Mouse (Mus musculus): ENCODE measurements around the gene Ugt1a8.
A peak's percentile ranks its signal among the peaks of the same experiment; 100 is the strongest.
"Not testable (repeated sequence)": the region's sequence is repeated elsewhere in the genome, so short reads cannot be mapped to it uniquely, and the experiment has no call there.

Gene Ugt1a8

DNA sequence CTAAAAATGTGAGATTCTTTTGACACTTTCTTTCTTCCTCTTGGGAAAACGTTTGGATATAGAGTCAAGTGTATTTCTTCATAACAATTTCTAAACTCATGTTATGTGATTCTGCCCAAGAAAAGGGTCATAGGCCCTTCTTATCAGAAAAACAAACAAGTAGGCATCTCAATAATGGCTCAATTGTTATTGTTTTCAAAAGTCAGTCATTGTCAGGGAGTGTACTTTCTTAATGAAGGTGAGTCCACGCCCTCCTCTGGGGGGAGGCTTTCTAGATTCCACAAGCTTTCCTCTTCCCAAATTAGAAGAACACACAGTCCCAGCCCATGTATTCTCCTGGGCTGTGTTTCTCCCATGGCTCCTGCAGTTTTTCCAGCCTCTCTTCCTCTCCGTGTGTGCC lies at the start of gene Ugt1a8:
Gene Ugt1a8 (plus strand): TSS at position 301 of the 400 bp plus-strand sequence.
- DNase-seq (ENCODE audit: extremely low spot score, low read depth, low spot score), result no peak

- DNase-seq (ENCODE audit: extremely low spot score, low read depth, low spot score), result not testable (repeated sequence)
These were observed 44.6 kb upstream of the Ugt1a8 start for GRCm38 (mm10) chr1:88043044-88043443.

DNA sequence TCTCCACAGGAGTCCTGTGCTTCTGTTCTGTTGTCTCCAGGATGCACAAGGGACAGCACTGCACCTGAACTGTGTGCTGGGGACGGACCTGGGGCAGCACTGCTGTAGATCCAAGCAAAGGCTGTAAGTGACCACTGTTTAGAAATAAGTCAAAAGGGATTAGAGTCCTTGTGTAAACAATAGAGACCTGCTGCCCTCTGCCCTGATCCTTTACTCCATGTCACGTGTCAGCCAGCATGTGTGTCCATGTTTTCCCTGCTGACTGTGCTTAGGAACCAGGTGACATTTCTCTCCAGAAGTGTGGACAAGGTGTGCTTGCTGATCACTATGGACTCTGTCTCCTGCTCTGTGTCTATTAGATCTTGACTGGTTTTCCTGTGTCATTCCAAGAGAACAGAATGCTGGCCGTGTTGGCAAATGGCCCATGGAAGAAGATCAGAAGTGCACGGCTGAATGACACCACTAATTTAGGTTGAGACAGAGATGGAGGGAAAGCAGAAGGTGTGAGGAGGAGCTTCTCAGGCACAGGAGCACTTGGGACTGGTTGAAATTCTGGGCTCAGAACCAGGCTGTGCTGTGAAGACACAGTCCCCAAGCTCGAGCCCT lies 42.7 kb upstream of the Ugt1a8 start:
- not testable (repeated sequence) for DNase-seq (ENCODE audit: extremely low spot score, low read depth, low spot score)

DNA sequence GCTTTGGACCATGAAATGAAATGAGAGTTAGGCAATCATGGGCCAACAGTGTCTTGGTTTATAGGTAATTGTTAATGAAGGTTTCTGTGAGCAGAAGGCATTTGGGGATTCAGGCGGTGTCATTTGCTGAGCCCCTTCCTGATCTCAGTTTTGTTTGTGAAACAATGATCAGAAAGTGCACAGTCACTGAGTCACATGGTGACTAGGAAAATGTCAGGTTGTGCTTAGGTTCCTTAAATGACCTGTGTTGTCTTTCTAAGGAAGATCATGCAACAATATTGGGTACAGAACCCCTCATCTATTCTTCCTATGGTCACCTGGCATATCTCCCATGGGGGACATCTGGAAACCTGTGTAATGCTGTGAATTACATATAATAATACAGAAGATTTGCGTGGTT lies 40.2 kb upstream of the Ugt1a8 start:
- DNase-seq (ENCODE audit: extremely low spot score, low read depth, low spot score), result not testable (repeated sequence)

DNA sequence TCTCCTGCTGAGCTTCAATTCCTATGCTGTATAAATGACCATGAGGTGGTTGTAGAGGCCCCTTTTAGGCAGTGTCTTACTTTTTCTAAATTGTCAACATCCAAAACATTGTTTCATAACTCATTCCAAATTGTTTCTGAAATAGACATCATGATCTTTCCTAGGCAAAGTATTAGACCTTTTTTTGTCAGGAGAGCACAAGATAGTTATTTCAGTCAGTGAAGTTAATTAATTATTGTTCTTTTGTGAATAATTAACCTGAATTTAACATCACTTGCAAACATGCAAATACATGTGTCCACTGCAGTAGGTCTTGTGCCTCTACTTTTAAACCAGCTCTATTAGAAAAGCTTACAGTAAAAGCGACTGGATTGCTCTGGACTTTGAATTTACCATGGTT lies 32.5 kb upstream of the Ugt1a8 start, which contains the start of gene Ugt1a10:
Gene Ugt1a10 (plus strand): TSS at position 301 of the 400 bp plus-strand sequence.
- no peak for DNase-seq (ENCODE audit: extremely low spot score, low read depth, low spot score)

GRCm38 (mm10) chr1:88066472-88067102 lies 21.0 kb upstream of the Ugt1a8 start:
- DNase-seq (ENCODE audit: extremely low spot score, low read depth, low spot score), result not testable (repeated sequence)

GRCm38 (mm10) chr1:88070495-88070894 lies 17.1 kb upstream of the Ugt1a8 start, which contains the start of gene Ugt1a9:
Gene Ugt1a9, plus strand, starts transcription at chr1:88070800.
- no peak for DNase-seq (ENCODE audit: extremely low spot score, low read depth, low spot score)

GRCm38 (mm10) chr1:88070902-88071301 lies 16.7 kb upstream of the Ugt1a8 start:
- no peak for DNase-seq (ENCODE audit: extremely low spot score, low read depth, low spot score)

DNA sequence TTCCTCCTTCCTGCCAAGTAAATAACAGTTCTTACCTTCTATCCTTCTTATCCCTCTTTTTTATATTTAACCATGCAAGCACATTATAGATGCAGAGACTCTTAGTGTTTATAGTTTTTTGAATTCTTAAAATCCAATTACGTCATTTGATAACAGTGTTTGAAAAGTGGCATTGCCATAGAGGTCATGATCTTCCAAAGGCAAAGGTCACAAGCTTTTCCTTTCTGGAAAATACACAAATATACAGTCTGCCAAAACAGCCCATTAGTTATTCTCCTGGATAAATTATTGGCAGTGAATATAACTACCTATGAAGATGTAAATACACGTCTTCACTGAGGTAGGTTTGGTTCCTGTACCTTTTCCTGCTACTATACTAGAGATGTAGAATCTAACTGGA lies 13.1 kb upstream of the Ugt1a8 start:
- no peak for DNase-seq (ENCODE audit: extremely low spot score, low read depth, low spot score)

- DNase-seq (ENCODE audit: extremely low spot score, low read depth, low spot score), result no peak
These were observed 10.5 kb upstream of the Ugt1a8 start for GRCm38 (mm10) chr1:88077128-88077527.

GRCm38 (mm10) chr1:88081670-88082069 lies 5.9 kb upstream of the Ugt1a8 start:
- DNase-seq (ENCODE audit: extremely low spot score, low read depth, low spot score), result no peak

DNA sequence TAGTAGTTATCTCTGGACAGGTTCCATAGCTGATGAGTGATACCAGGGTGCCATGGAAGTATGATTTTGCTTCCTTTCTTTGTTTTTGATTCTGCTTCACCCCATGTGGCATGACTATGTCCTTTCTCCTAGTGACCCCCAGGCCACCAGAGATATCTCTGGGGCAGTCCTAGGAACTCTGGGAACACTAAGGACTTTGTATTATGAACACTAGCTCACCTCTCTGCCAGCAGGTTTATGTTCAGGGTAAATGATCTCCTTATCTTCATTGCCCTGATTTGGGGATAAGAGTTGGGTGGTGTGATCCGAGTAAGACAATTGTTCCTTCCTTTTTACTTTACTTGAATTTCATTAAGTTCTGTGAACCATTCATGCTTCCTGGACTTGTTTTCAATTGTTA lies 1.5 kb upstream of the Ugt1a8 start:
- DNase-seq (ENCODE audit: extremely low spot score, low read depth, low spot score), result no peak

DNA sequence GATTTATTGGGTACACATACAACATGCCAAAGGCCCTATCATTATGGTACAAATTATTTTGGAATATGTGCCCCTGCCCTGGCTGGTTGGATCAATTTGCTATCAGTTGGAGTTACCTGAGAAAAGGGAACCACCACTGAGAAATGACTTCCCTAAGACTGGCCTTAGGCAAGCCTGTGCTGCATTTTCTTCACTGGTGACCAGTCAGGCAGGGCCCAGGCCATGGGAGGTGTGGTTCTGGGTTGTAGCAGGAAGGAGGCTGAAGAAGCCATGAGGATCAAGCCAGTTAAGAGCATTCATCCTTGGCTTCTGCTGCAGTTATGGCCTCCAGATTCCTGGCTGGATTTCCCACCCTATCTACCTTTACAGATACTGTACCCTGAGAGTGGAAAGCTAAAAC lies 4.7 kb downstream of the Ugt1a8 start:
- no peak for DNase-seq (ENCODE audit: extremely low spot score, low read depth, low spot score)

GRCm38 (mm10) chr1:88094270-88094676 lies 6.7 kb downstream of the Ugt1a8 start:
- DNase-seq (ENCODE audit: extremely low spot score, low read depth, low spot score), result not testable (repeated sequence)

DNA sequence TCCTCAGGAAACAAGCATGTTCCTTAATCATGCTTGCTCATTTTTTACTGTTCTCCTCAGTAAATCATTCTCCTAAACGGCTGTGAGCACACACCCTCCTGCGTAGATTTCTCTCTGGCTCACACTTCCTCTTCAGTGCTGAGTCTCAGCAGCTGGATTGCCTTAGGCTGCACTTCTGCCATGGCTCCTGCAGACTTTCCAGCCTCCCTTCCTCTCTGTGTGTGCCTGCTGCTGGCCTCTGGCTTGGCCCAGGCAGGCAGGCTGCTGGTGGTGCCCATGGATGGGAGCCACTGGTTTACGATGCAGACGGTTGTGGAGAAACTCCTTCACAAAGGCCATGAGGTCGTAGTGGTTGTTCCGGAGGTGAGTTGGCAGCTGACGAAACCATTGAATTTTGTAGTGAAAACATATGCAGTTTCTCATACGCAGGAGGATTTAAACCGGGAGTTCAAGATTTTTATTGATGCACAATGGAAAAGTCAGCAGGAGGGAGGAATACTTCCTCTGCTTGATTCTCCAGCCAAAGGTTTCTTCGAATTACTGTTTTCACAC lies 7.4 kb downstream of the Ugt1a8 start, which contains the start of gene Ugt1a7c:
Gene Ugt1a7c (plus strand): TSS at position 122 of the 552 bp plus-strand sequence.
- peak; percentile 24 for DNase-seq (ENCODE audit: extremely low spot score, low read depth, low spot score)

DNA sequence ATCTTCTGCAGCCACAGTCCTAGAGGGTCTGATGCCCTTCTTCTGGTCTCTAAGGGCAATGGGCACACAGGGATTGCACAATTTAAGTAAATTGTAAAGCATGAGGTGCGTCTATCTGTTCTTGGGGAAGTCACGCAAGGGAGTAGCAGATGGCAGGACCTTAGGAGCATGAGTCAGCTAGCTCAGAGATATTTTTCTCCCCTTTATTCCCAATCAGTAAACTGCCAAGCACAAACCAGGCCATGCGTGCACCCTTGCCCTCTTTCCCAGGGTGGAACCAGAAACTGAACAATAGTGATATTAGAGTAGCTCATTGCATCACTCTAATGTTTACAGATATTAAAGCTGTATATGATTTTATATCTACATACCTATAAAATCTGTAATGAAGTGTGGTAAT lies 10.9 kb downstream of the Ugt1a8 start:
- not testable (repeated sequence) for DNase-seq (ENCODE audit: extremely low spot score, low read depth, low spot score)

DNA sequence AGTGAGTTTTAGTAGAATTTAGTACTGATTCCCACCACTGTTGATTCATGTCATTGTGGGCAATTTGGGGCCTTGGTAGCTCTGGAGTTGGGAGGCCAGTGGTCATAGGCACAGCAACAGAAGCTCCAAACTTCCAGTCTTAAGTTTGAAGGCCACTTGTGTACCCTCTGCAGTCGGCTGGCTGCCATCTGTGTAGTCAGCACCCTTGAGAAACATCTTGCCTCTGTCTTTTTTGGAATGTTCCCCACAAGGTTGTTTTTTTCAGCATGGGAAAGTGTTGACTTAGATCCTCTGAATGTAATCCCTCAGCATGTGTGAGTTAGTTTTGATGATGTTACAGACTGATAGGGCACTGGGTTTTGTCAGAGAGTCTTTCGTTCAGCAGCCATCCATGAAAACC lies 12.1 kb downstream of the Ugt1a8 start:
- not testable (repeated sequence) for DNase-seq (ENCODE audit: extremely low spot score, low read depth, low spot score)

- DNase-seq (ENCODE audit: extremely low spot score, low read depth, low spot score), result not testable (repeated sequence)
These were observed 15.4 kb downstream of the Ugt1a8 start, which contains the start of gene Ugt1a6b for GRCm38 (mm10) chr1:88103019-88103418. Gene Ugt1a6b, plus strand, starts transcription at chr1:88103252.

GRCm38 (mm10) chr1:88103697-88104468 lies 16.3 kb downstream of the Ugt1a8 start:
- DNase-seq (ENCODE audit: extremely low spot score, low read depth, low spot score), result not testable (repeated sequence)

DNA sequence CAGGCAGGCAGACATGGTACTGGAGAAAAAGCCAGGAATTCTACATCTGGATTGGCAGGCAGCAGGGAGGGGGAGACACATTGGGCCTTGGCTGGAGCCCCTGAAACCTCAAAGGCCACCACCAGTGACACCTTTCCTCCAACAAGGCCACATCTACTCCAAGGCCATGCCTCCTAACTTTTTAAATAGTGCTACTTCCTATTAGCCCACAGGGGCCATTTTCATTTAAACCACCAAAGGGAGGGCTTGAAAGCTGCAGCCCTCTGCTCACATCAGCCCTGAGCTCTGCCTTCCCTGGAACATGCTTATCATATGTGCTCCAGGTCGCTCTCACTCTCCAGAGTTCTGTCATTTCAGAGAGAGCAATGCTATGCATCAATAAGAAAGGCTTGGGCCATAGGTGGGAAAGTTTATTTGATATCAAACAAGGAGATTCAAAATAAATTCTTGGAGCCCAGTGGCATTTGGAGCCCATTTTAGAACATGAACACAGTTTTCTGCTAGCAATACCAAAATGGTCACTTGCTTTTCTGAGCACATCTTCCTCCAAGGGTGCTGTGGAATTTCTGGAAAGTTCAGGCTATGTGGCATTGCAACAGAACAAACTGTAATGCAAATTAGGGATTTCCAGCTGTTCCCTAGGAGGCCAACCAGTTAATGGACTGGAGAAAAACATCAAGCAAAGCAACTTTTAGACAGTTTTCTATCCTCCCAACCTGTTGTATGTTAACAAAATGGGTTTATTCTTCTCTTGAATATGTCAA lies 17.2 kb downstream of the Ugt1a8 start:
- no peak for DNase-seq (ENCODE audit: extremely low spot score, low read depth, low spot score)

DNA sequence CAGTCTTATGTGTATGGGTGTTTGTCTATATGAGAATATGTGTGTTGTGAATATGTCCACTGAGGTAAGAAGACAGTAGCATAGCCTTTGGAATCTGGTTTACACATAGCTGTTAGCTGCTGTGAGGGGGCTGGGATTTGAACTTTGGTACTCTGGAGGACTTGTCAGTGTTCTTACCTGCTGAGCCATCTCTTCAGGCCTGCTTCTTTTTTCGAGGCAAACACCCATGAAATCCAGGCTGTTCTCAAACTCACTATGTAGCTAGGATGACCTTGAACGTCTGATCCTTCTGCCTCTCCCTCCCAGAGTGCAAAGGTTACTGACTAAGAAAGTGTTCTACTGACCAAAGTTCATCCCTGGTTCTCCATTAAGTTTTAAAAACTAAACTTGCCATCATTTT lies 18.0 kb downstream of the Ugt1a8 start:
- no peak for DNase-seq (ENCODE audit: extremely low spot score, low read depth, low spot score)

Measured in hindlimb bud, embryonic 11.5 days (tissue).